Mouse (Mus musculus) MEL (cell line): Measurements from ENCODE around the gene Syt2. TPM values are rescaled to one million over a fixed set of nuclear protein-coding genes. Genes with fewer than 3 reads are reported as not detected.

ENCODE experiments used
- DNase-seq: peaks from one replicate; pipeline ENCODE4 v3.0.0; 2011; ENCODE audit warnings: low read depth, low spot score
- H3K27ac ChIP-seq: 2 replicates; pipeline ENCODE4 v1.5.1; 2012; ENCODE audit warnings: low read depth, mild to moderate bottlenecking, control low read depth, low read length, moderate library complexity; ENCODE audit not compliant: control insufficient read depth
- H3K27me3 ChIP-seq, 2 experiments: fragments of 150-350 bp in 1 of 2; sonication (generic) in 1 of 2; 2 replicates each; pipeline ENCODE4 v1.6.1; 2012; ENCODE audit warnings: low read length in 2 of 2, mild to moderate bottlenecking in 2 of 2, improper control_type of control experiment in 1 of 2, moderate library complexity in 1 of 2; ENCODE audit not compliant: insufficient read depth in 2 of 2, control insufficient read depth in 1 of 2
- H3K36me3 ChIP-seq, 2 experiments: 2 replicates each; pipeline ENCODE4 v1.6.1; 2012 to 2014; ENCODE audit warnings: low read length in 2 of 2, improper control_type of control experiment in 1 of 2, inconsistent platforms in 1 of 2, mild to moderate bottlenecking in 1 of 2; ENCODE audit not compliant: insufficient read depth in 2 of 2, control insufficient read depth in 1 of 2
- H3K4me1 ChIP-seq, 2 experiments: fragments of 150-350 bp in 1 of 2; sonication (generic) in 1 of 2; 2 replicates each; pipeline ENCODE4 v1.6.1; 2012; ENCODE audit warnings: low read length in 2 of 2, improper control_type of control experiment in 1 of 2, mild to moderate bottlenecking in 1 of 2; ENCODE audit not compliant: insufficient read depth in 2 of 2, control insufficient read depth in 1 of 2
- H3K4me3 ChIP-seq, 2 experiments: fragments of 150-350 bp in 1 of 2; sonication (generic) in 1 of 2; 2 replicates each; pipeline ENCODE4 v1.5.1; 2012; ENCODE audit warnings: low read depth in 2 of 2, low read length in 2 of 2, mild to moderate bottlenecking in 2 of 2, moderate library complexity in 2 of 2, control low read depth in 1 of 2, improper control_type of control experiment in 1 of 2; ENCODE audit not compliant: control insufficient read depth in 1 of 2, insufficient read depth in 1 of 2
- H3K79me2 ChIP-seq: 2 replicates; pipeline ENCODE4 v1.6.1; 2012; ENCODE audit warnings: mild to moderate bottlenecking, low read length, moderate library complexity; ENCODE audit not compliant: control insufficient read depth, poor library complexity, insufficient read depth
- H3K9ac ChIP-seq: 2 replicates; pipeline ENCODE4 v1.6.1; 2012; ENCODE audit warnings: low read depth, mild to moderate bottlenecking, control low read depth, low read length, moderate library complexity; ENCODE audit not compliant: control insufficient read depth, poor library complexity, severe bottlenecking
- H3K9me3 ChIP-seq: fragments of 150-350 bp; sonication (generic); replicated peaks from 2 replicates; pipeline ENCODE4 v1.6.1; 2012; ENCODE audit warnings: mild to moderate bottlenecking, low read length, improper control_type of control experiment, moderate library complexity; ENCODE audit not compliant: insufficient read depth
- BHLHE40 ChIP-seq: IDR thresholded peaks from 2 replicates; pipeline ENCODE4 v1.6.1; 2012; ENCODE audit warnings: low read depth, mild to moderate bottlenecking, inconsistent platforms, low read length, improper control_type of control experiment, borderline replicate concordance
- CHD1 ChIP-seq: IDR thresholded peaks from 2 replicates; pipeline ENCODE4 v1.6.1; 2012; ENCODE audit warnings: low read depth, mild to moderate bottlenecking, inconsistent platforms, low read length, improper control_type of control experiment
- CHD2 ChIP-seq: IDR thresholded peaks from 2 replicates; pipeline ENCODE4 v1.6.1; 2011; ENCODE audit warnings: low read length, improper control_type of control experiment
- E2F4 ChIP-seq: IDR thresholded peaks from 2 replicates; pipeline ENCODE4 v1.6.1; 2011; ENCODE audit warnings: low read depth, low read length, improper control_type of control experiment, borderline replicate concordance
- ELF1 ChIP-seq: IDR thresholded peaks from 2 replicates; pipeline ENCODE4 v1.6.1; 2014; ENCODE audit warnings: low read depth, mild to moderate bottlenecking, inconsistent platforms, low read length, improper control_type of control experiment, moderate library complexity
- EP300 ChIP-seq, 2 experiments: IDR thresholded peaks; 2 replicates each; pipeline ENCODE4 v1.6.1; 2011; ENCODE audit warnings: improper control_type of control experiment in 2 of 2, low read length in 2 of 2, low read depth in 1 of 2, mild to moderate bottlenecking in 1 of 2
- ETS1 ChIP-seq: IDR thresholded peaks from 2 replicates; pipeline ENCODE4 v1.6.1; 2012; ENCODE audit warnings: low read depth, mild to moderate bottlenecking, inconsistent platforms, low read length, improper control_type of control experiment, moderate library complexity
- JUND ChIP-seq: IDR thresholded peaks from 2 replicates; pipeline ENCODE4 v1.6.1; 2011; ENCODE audit warnings: low read depth, mild to moderate bottlenecking, improper control_type of control experiment, low read length
- MAFK ChIP-seq: IDR thresholded peaks from 2 replicates; pipeline ENCODE4 v1.6.1; 2011; ENCODE audit warnings: low read depth, mild to moderate bottlenecking, low read length, improper control_type of control experiment, borderline replicate concordance
- MYC ChIP-seq: IDR thresholded peaks from 2 replicates; pipeline ENCODE4 v1.6.1; 2011; ENCODE audit warnings: low read depth, mild to moderate bottlenecking, low read length, improper control_type of control experiment, moderate library complexity
- POLR2A ChIP-seq, 2 experiments: IDR thresholded peaks; 2 replicates each; pipeline ENCODE4 v1.6.1; 2011 to 2012; ENCODE audit warnings: low read length in 2 of 2, mild to moderate bottlenecking in 2 of 2, control low read depth in 1 of 2, improper control_type of control experiment in 1 of 2, low read depth in 1 of 2, moderate library complexity in 1 of 2; ENCODE audit not compliant: control insufficient read depth in 1 of 2, insufficient read depth in 1 of 2, poor library complexity in 1 of 2
- POLR2AphosphoS2 ChIP-seq: IDR thresholded peaks from 2 replicates; pipeline ENCODE4 v1.6.1; 2011; ENCODE audit warnings: low read length, improper control_type of control experiment
- POLR2AphosphoS5 ChIP-seq: IDR thresholded peaks from 2 replicates; pipeline ENCODE4 v1.6.1; 2012; ENCODE audit warnings: low read depth, borderline replicate concordance, mild to moderate bottlenecking, inconsistent platforms, low read length, moderate library complexity, mixed read lengths
- RAD21 ChIP-seq: IDR thresholded peaks from 2 replicates; pipeline ENCODE4 v1.6.1; 2011; ENCODE audit warnings: mild to moderate bottlenecking, low read depth, low read length, improper control_type of control experiment
- SIN3A ChIP-seq: IDR thresholded peaks from 2 replicates; pipeline ENCODE4 v1.6.1; 2012; ENCODE audit warnings: low read length, improper control_type of control experiment, inconsistent platforms
- TBP ChIP-seq: IDR thresholded peaks from 2 replicates; pipeline ENCODE4 v1.8.0; 2011; ENCODE audit warnings: low read depth, low read length, improper control_type of control experiment
- TCF12 ChIP-seq: IDR thresholded peaks from 2 replicates; pipeline ENCODE4 v1.6.1; 2014; ENCODE audit warnings: low read depth, mild to moderate bottlenecking, inconsistent platforms, low read length, improper control_type of control experiment, moderate library complexity
- USF1 ChIP-seq: IDR thresholded peaks from 2 replicates; pipeline ENCODE4 v1.6.1; 2014; ENCODE audit warnings: low read depth, mild to moderate bottlenecking, inconsistent platforms, low read length, improper control_type of control experiment, moderate library complexity
- ZKSCAN1 ChIP-seq: IDR thresholded peaks from 2 replicates; pipeline ENCODE4 v1.6.1; 2012; ENCODE audit warnings: low read depth, mild to moderate bottlenecking, inconsistent platforms, low read length, improper control_type of control experiment, moderate library complexity
- ZNF384 ChIP-seq: IDR thresholded peaks from 2 replicates; pipeline ENCODE4 v1.6.1; 2012; ENCODE audit warnings: low read depth, mild to moderate bottlenecking, inconsistent platforms, low read length, improper control_type of control experiment
- polyA plus RNA-seq, 2 experiments: library from polyadenylated mRNA; stranded (reverse) in 1 of 2; unstranded in 1 of 2; fragments of >175 nt in 1 of 2; fragments of >200 nt in 1 of 2; gene quantifications; 2 replicates each; pipeline versions ENCODE4 v1.2.1 to v1.2.4; 2012; ENCODE audit warnings: low replicate concordance in 2 of 2, low read depth in 1 of 2; ENCODE audit not compliant: insufficient read length in 2 of 2, insufficient read depth in 1 of 2, missing spikeins in 1 of 2
- total RNA-seq: library from RNA; depleted of rRNA; stranded (reverse); fragments of 300-350 nt; gene quantifications from 2 replicates; pipeline ENCODE4 v1.2.3, GENCODE M21; 2012

Gene Syt2
- total and polyA plus RNA-seq, 3 experiments = 0.31 TPM; not detected in 2

DNA sequence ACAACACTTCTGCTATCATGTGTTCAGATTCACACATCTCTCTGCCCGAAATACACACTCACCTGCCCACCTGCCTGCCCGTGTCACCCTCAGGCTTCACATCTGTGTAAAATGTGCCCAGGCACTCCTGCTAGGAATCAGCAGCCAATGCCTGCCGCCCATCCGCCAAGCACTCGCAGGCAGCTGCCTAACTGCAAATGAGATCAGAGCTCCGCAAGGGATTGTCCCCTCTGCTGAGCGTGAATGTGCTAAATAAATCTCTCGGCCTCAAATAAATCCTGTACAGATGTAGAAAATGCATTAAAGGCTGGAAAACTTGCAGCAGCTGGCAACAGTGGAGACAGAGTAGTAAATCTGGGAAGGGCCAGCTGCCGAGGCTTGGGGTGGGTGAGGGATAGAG, 36.0 kb downstream of the Syt2 start:
- DNase-seq = no peak
- no peak overlapping the region for H3K4me3 ChIP-seq
- H3K4me1 ChIP-seq = no peaks in the 10 kb centered on the region
- no peak for TF ChIP-seq POLR2AphosphoS5
- no peak for TF ChIP-seq EP300 (IDR thresholded peaks at IDR 0.05; ENCODE audit: low read depth in 1 of 2, low read length in 2 of 2)
- no peak for TF ChIP-seq CHD1
- TF ChIP-seq POLR2AphosphoS2 = no peak
- TF ChIP-seq ZNF384 = no peak
- no peak for TF ChIP-seq MAFK
- TF ChIP-seq ELF1 = no peak
- TF ChIP-seq ZKSCAN1 = no peak
- no peak for TF ChIP-seq MYC
- TF ChIP-seq POLR2A (IDR thresholded peaks at IDR 0.05; ENCODE audit: control insufficient read depth in 1 of 2, insufficient read depth in 1 of 2, low read depth in 1 of 2, low read length in 2 of 2, poor library complexity in 1 of 2) = no peak
- TF ChIP-seq RAD21 = no peak
- TF ChIP-seq ETS1 = no peak
- TF ChIP-seq, all 39 proteins: peak for 0
- no peaks in the 10 kb centered on the region for H3K9me3 ChIP-seq
- H3K27me3 ChIP-seq = peaks cover 0 to 3% of the 10 kb centered on the region in 2 experiments; a peak in 1 of 4 replicates
- no peak overlapping the region for H3K27ac ChIP-seq
- no peaks in the 10 kb centered on the region for H3K36me3 ChIP-seq
- H3K79me2 ChIP-seq = no peaks in the 10 kb centered on the region
- no peak overlapping the region for H3K9ac ChIP-seq

DNA sequence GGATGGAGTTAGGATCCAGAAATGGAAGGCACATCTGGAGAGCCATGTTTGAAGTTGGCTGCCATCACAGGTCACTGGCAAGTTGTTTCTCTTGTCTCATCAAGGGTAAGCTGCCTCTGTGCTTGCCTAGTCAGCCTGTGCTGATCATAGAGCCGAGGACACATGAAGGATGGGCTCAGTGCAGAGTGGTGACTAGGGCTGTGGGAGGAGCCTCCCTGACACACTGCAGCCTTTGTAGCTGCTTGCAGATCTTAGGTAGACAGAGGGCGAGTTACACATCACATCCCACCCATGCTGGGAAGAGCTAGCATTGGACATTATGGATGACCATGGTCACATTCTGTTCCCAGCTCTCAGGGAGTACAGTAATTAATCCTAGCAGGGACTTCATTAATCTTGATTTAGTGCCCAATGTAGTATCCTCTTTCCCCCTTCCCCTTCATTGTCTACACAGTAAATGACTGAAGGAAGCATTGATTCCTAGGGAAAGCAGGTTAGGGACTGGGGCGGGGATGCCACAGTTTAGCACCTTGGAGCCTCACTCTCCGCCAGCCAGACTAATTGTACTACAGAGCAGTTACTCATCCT, 40.5 kb downstream of the Syt2 start:
- H3K27me3 ChIP-seq = peaks cover 0 to 3% of the 10 kb centered on the region in 2 experiments; a peak in 2 of 4 replicates
- TF ChIP-seq CHD2 (no peak), POLR2AphosphoS5 (no peak), BHLHE40 (no peak), ELF1 (no peak), JUND (no peak), POLR2A (IDR thresholded peaks at IDR 0.05; ENCODE audit: control insufficient read depth in 1 of 2, insufficient read depth in 1 of 2, low read depth in 1 of 2, low read length in 2 of 2, poor library complexity in 1 of 2) (no peak), TBP (no peak), E2F4 (no peak), SIN3A (no peak), USF1 (no peak), TCF12 (no peak)
- no peak overlapping the region for H3K9ac ChIP-seq
- no peak for DNase-seq
- H3K9me3 ChIP-seq = no peaks in the 10 kb centered on the region
- H3K27ac ChIP-seq = no peak overlapping the region
- H3K4me3 ChIP-seq = no peak overlapping the region
- H3K4me1 ChIP-seq = no peaks in the 10 kb centered on the region
- no peaks in the 10 kb centered on the region for H3K36me3 ChIP-seq
- no peaks in the 10 kb centered on the region for H3K79me2 ChIP-seq
